Mouse (Mus musculus): ENCODE measurements around the gene Chchd6. TPM values are rescaled to one million over a fixed set of nuclear protein-coding genes. Genes with fewer than 3 reads are reported as not detected.

Chchd6 gene
- polyA plus RNA-seq, 1 experiment = 47.9 TPM

GRCm38 (mm10) chr6:89454437-89454836 is 141.0 kb downstream of the Chchd6 start:
- TF ChIP-seq CTCF (IDR thresholded peaks at IDR 0.05; ENCODE audit: borderline replicate concordance, control insufficient read depth, extremely low read depth, insufficient read depth, low read length, poor library complexity) (no peak), POLR2A (IDR thresholded peaks at IDR 0.05; ENCODE audit: control insufficient read depth, extremely low read depth, insufficient read depth, low read length, poor library complexity) (no peak)
- Histone ChIP-seq H3K27me3 (ENCODE audit: control insufficient read depth, insufficient read depth, low read length) (no peaks in the 10 kb centered on the region), H3K4me3 (ENCODE audit: control insufficient read depth, insufficient read depth, low read length) (no peak overlapping the region), H3K4me1 (replicated peaks; ENCODE audit: control insufficient read depth, insufficient read depth, low read length) (no peaks in the 10 kb centered on the region), H3K27ac (ENCODE audit: control insufficient read depth, insufficient read depth, low read length) (no peak overlapping the region), H3K36me3 (ENCODE audit: control insufficient read depth, insufficient read depth, low read length) (no peaks in the 10 kb centered on the region)
- 93% methylated on average over 2 of the region's 2 CpGs for WGBS
- DNase-seq = no peak

- Histone ChIP-seq H3K4me1 (replicated peaks; ENCODE audit: control insufficient read depth, insufficient read depth, low read length) (no peaks in the 10 kb centered on the region), H3K36me3 (ENCODE audit: control insufficient read depth, insufficient read depth, low read length) (no peaks in the 10 kb centered on the region), H3K27me3 (ENCODE audit: control insufficient read depth, insufficient read depth, low read length) (no peaks in the 10 kb centered on the region), H3K4me3 (ENCODE audit: control insufficient read depth, insufficient read depth, low read length) (no peak overlapping the region), H3K27ac (ENCODE audit: control insufficient read depth, insufficient read depth, low read length) (no peak overlapping the region)
- 95% methylated on average over 7 of the region's 7 CpGs for WGBS
- no peak for DNase-seq
- TF ChIP-seq POLR2A (IDR thresholded peaks at IDR 0.05; ENCODE audit: control insufficient read depth, extremely low read depth, insufficient read depth, low read length, poor library complexity) (no peak), CTCF (IDR thresholded peaks at IDR 0.05; ENCODE audit: borderline replicate concordance, control insufficient read depth, extremely low read depth, insufficient read depth, low read length, poor library complexity) (no peak)
Measured at GRCm38 (mm10) chr6:89452976-89453674, 142.3 kb downstream of the Chchd6 start.

GRCm38 (mm10) chr6:89452356-89452755 is 143.1 kb downstream of the Chchd6 start:
- Histone ChIP-seq H3K27ac (ENCODE audit: control insufficient read depth, insufficient read depth, low read length) (no peak overlapping the region), H3K4me3 (ENCODE audit: control insufficient read depth, insufficient read depth, low read length) (no peak overlapping the region), H3K27me3 (ENCODE audit: control insufficient read depth, insufficient read depth, low read length) (no peaks in the 10 kb centered on the region), H3K36me3 (ENCODE audit: control insufficient read depth, insufficient read depth, low read length) (no peaks in the 10 kb centered on the region), H3K4me1 (replicated peaks; ENCODE audit: control insufficient read depth, insufficient read depth, low read length) (no peaks in the 10 kb centered on the region)
- DNase-seq = no peak
- no peak for TF ChIP-seq CTCF (IDR thresholded peaks at IDR 0.05; ENCODE audit: borderline replicate concordance, control insufficient read depth, extremely low read depth, insufficient read depth, low read length, poor library complexity)
- WGBS = 93% methylated on average over 6 of the region's 6 CpGs

- Histone ChIP-seq H3K27me3 (ENCODE audit: control insufficient read depth, insufficient read depth, low read length) (no peaks in the 10 kb centered on the region), H3K4me1 (replicated peaks; ENCODE audit: control insufficient read depth, insufficient read depth, low read length) (no peaks in the 10 kb centered on the region), H3K4me3 (ENCODE audit: control insufficient read depth, insufficient read depth, low read length) (no peak overlapping the region), H3K27ac (ENCODE audit: control insufficient read depth, insufficient read depth, low read length) (no peak overlapping the region), H3K36me3 (ENCODE audit: control insufficient read depth, insufficient read depth, low read length) (no peaks in the 10 kb centered on the region)
- TF ChIP-seq CTCF (IDR thresholded peaks at IDR 0.05; ENCODE audit: borderline replicate concordance, control insufficient read depth, extremely low read depth, insufficient read depth, low read length, poor library complexity) (no peak), POLR2A (IDR thresholded peaks at IDR 0.05; ENCODE audit: control insufficient read depth, extremely low read depth, insufficient read depth, low read length, poor library complexity) (no peak)
- 44% methylated on average over 3 of the region's 3 CpGs for WGBS
- DNase-seq = no peak
Measured at GRCm38 (mm10) chr6:89448736-89449135, 146.7 kb downstream of the Chchd6 start.

- no peak for TF ChIP-seq POLR2A (IDR thresholded peaks at IDR 0.05; ENCODE audit: control insufficient read depth, extremely low read depth, insufficient read depth, low read length, poor library complexity)
- no peak for TF ChIP-seq CTCF (IDR thresholded peaks at IDR 0.05; ENCODE audit: borderline replicate concordance, control insufficient read depth, extremely low read depth, insufficient read depth, low read length, poor library complexity)
- Histone ChIP-seq H3K27me3 (ENCODE audit: control insufficient read depth, insufficient read depth, low read length) (no peaks in the 10 kb centered on the region), H3K27ac (ENCODE audit: control insufficient read depth, insufficient read depth, low read length) (no peak overlapping the region), H3K4me3 (ENCODE audit: control insufficient read depth, insufficient read depth, low read length) (no peak overlapping the region), H3K36me3 (ENCODE audit: control insufficient read depth, insufficient read depth, low read length) (no peaks in the 10 kb centered on the region), H3K4me1 (replicated peaks; ENCODE audit: control insufficient read depth, insufficient read depth, low read length) (no peaks in the 10 kb centered on the region)
- WGBS = 97% methylated on average over 4 of the region's 4 CpGs
- no peak for DNase-seq
Measured at GRCm38 (mm10) chr6:89440671-89441070, 154.8 kb downstream of the Chchd6 start.

- 81% methylated on average over 2 of the region's 2 CpGs for WGBS
- DNase-seq = no peak
Measured at GRCm38 (mm10) chr6:89431920-89432482, 163.5 kb downstream of the Chchd6 start.

More at GRCm38 (mm10) chr6:89431920-89432482, 163.5 kb downstream of the Chchd6 start:
- Histone ChIP-seq H3K27ac (ENCODE audit: control insufficient read depth, insufficient read depth, low read length) (no peak overlapping the region), H3K4me3 (ENCODE audit: control insufficient read depth, insufficient read depth, low read length) (no peak overlapping the region), H3K36me3 (ENCODE audit: control insufficient read depth, insufficient read depth, low read length) (no peaks in the 10 kb centered on the region), H3K27me3 (ENCODE audit: control insufficient read depth, insufficient read depth, low read length) (no peaks in the 10 kb centered on the region), H3K4me1 (replicated peaks; ENCODE audit: control insufficient read depth, insufficient read depth, low read length) (no peaks in the 10 kb centered on the region)
- no peak for TF ChIP-seq CTCF (IDR thresholded peaks at IDR 0.05; ENCODE audit: borderline replicate concordance, control insufficient read depth, extremely low read depth, insufficient read depth, low read length, poor library complexity)
- no peak for TF ChIP-seq POLR2A (IDR thresholded peaks at IDR 0.05; ENCODE audit: control insufficient read depth, extremely low read depth, insufficient read depth, low read length, poor library complexity)
